Mouse (Mus musculus): Measurements from ENCODE around the gene Ano7. TPM values are rescaled to one million over a fixed set of nuclear protein-coding genes. Genes with fewer than 3 reads are reported as not detected.

Gene Ano7
- 2.7 and 3.2 TPM in 2 replicates for polyA plus RNA-seq (2015; fragmentation: Nextera tagmentation; extraction: Ambion mirVana)

GRCm38 (mm10) chr1:93373665-93374064, at the start of gene Ano7:
Gene Ano7 (plus strand): TSS chr1:93373930.

GRCm38 (mm10) chr1:93342648-93343503, 30.9 kb upstream of the Ano7 start, which contains the start of the genes Ppp1r7 and Pask:
Gene Ppp1r7 (plus strand): TSS chr1:93342854.
Gene Pask (minus strand): TSS chr1:93343482.

Small RNA genes lying within 50 kb of the gene (microRNA-seq; reads per million reads assigned to microRNA genes)
- gene Mir6345: not detected
- gene Mir6902: not detected

Other genes with a start within 250 kb of the Ano7 start
- 0.18 TPM in 1 of 2 replicates, not detected in the other for gene Agxt, start 238.7 kb upstream of the Ano7 start, polyA plus RNA-seq (2015; fragmentation: Nextera tagmentation; extraction: Ambion mirVana)
- gene 2310007B03Rik, start 213.0 kb upstream of the Ano7 start, polyA plus RNA-seq (2015; fragmentation: Nextera tagmentation; extraction: Ambion mirVana): 0.10 TPM in 1 of 2 replicates, not detected in the other
- 0.28 and 0.34 TPM in 2 replicates for gene Crocc2, start 205.2 kb upstream of the Ano7 start, polyA plus RNA-seq (2015; fragmentation: Nextera tagmentation; extraction: Ambion mirVana)
- gene Sned1, start 138.1 kb upstream of the Ano7 start, polyA plus RNA-seq (2015; fragmentation: Nextera tagmentation; extraction: Ambion mirVana): 5.1 and 6.7 TPM in 2 replicates
- gene Mterf4, start 68.0 kb upstream of the Ano7 start, polyA plus RNA-seq (2015; fragmentation: Nextera tagmentation; extraction: Ambion mirVana): 24.1 and 24.9 TPM in 2 replicates
- 57.8 and 62.7 TPM in 2 replicates for gene Ppp1r7, start 31.1 kb upstream of the Ano7 start, polyA plus RNA-seq (2015; fragmentation: Nextera tagmentation; extraction: Ambion mirVana)
- gene Pask, start 30.4 kb upstream of the Ano7 start, polyA plus RNA-seq (2015; fragmentation: Nextera tagmentation; extraction: Ambion mirVana): 1.8 and 4.1 TPM in 2 replicates
- gene Hdlbp, start 104.9 kb downstream of the Ano7 start, polyA plus RNA-seq (2015; fragmentation: Nextera tagmentation; extraction: Ambion mirVana): 90.0 and 105 TPM in 2 replicates
- 3.3 TPM in 2 replicates for gene Farp2, start 138.1 kb downstream of the Ano7 start, polyA plus RNA-seq (2015; fragmentation: Nextera tagmentation; extraction: Ambion mirVana)